Mouse (Mus musculus): Measurements from ENCODE around the gene Olfr180. TPM values are rescaled to one million over a fixed set of nuclear protein-coding genes. Genes with fewer than 3 reads are reported as not detected.

Gene Olfr180
- not detected for polyA plus RNA-seq (2014; fragmentation: Illumina TruSeq; extraction: RNeasy Lipid Tissue Mini Kit (QIAGEN cat#74804); ENCODE audit: low read depth, low replicate concordance)

GRCm38 (mm10) chr16:58929292-58929691, at the start of gene Olfr180:
Gene Olfr180 (minus strand): TSS chr16:58929392.

GRCm38 (mm10) chr16:58928655-58929054, 537 bp downstream of the Olfr180 start, which contains the start of gene Olfr181:
Gene Olfr181 (minus strand): TSS chr16:58928755.

DNA sequence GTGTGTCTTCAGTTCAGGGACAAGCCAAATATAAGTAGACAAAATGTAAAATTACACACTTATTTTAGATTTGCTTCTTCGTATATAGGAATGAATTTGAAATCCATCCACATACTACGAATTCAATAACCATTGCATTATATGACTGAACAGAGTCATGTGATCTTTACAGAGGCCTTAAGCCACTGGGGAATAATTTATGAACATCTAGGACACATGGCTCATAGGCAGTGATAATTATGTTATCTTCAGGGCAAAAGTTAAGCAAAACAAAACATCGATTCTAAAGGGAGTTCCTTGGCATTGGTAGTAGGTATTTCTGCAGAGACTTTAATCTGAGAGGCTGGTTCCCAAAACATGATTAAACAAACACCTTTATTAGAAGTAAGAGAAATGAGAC, 37.2 kb downstream of the Olfr180 start, which contains the start of gene Olfr178:
Gene Olfr178 (minus strand): TSS at position 101 of the 400 bp plus-strand sequence.

DNA sequence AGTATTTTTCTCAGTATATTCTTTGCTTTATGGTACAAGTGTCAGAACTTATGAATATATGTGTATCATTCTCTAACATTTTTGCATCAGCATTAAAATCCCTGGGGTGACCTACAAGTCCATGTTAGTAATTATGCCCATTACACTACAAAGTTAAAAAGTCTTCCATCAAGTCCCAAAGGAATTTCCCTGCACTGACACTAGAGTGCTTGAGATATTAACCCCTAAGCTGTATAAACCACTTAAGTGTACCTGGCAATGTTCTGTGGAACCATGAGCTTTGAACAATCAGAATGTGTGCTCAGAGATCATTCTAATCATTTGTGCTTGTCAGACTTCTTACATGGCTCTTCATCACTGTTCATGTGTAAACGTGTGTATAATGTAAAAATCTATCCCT, 54.5 kb downstream of the Olfr180 start, which contains the start of gene Olfr177:
Gene Olfr177 (minus strand): TSS at position 101 of the 400 bp plus-strand sequence.

Other genes starting within 250 kb of the Olfr180 start
- gene Gpr15, start 210.3 kb downstream of the Olfr180 start, polyA plus RNA-seq (2014; fragmentation: Illumina TruSeq; extraction: RNeasy Lipid Tissue Mini Kit (QIAGEN cat#74804); ENCODE audit: low read depth, low replicate concordance) = not detected
- gene Cldnd1, start 201.5 kb downstream of the Olfr180 start, polyA plus RNA-seq (2014; fragmentation: Illumina TruSeq; extraction: RNeasy Lipid Tissue Mini Kit (QIAGEN cat#74804); ENCODE audit: low read depth, low replicate concordance) = 36.8 TPM
- gene Olfr172, start 166.2 kb downstream of the Olfr180 start, polyA plus RNA-seq (2014; fragmentation: Illumina TruSeq; extraction: RNeasy Lipid Tissue Mini Kit (QIAGEN cat#74804); ENCODE audit: low read depth, low replicate concordance) = not detected
- not detected for gene Olfr173, start 129.1 kb downstream of the Olfr180 start, polyA plus RNA-seq (2014; fragmentation: Illumina TruSeq; extraction: RNeasy Lipid Tissue Mini Kit (QIAGEN cat#74804); ENCODE audit: low read depth, low replicate concordance)
- gene Olfr175-ps1, start 102.6 kb downstream of the Olfr180 start, polyA plus RNA-seq (2014; fragmentation: Illumina TruSeq; extraction: RNeasy Lipid Tissue Mini Kit (QIAGEN cat#74804); ENCODE audit: low read depth, low replicate concordance) = not detected
- gene Olfr177, start 54.6 kb downstream of the Olfr180 start, polyA plus RNA-seq (2014; fragmentation: Illumina TruSeq; extraction: RNeasy Lipid Tissue Mini Kit (QIAGEN cat#74804); ENCODE audit: low read depth, low replicate concordance) = not detected
- not detected for gene Olfr178, start 37.3 kb downstream of the Olfr180 start, polyA plus RNA-seq (2014; fragmentation: Illumina TruSeq; extraction: RNeasy Lipid Tissue Mini Kit (QIAGEN cat#74804); ENCODE audit: low read depth, low replicate concordance)
- gene Olfr181, start 637 bp downstream of the Olfr180 start, polyA plus RNA-seq (2014; fragmentation: Illumina TruSeq; extraction: RNeasy Lipid Tissue Mini Kit (QIAGEN cat#74804); ENCODE audit: low read depth, low replicate concordance) = not detected
- gene Olfr183, start 66.0 kb upstream of the Olfr180 start, polyA plus RNA-seq (2014; fragmentation: Illumina TruSeq; extraction: RNeasy Lipid Tissue Mini Kit (QIAGEN cat#74804); ENCODE audit: low read depth, low replicate concordance) = not detected
- not detected for gene Olfr186, start 100.9 kb upstream of the Olfr180 start, polyA plus RNA-seq (2014; fragmentation: Illumina TruSeq; extraction: RNeasy Lipid Tissue Mini Kit (QIAGEN cat#74804); ENCODE audit: low read depth, low replicate concordance)
- not detected for gene Olfr187, start 110.4 kb upstream of the Olfr180 start, polyA plus RNA-seq (2014; fragmentation: Illumina TruSeq; extraction: RNeasy Lipid Tissue Mini Kit (QIAGEN cat#74804); ENCODE audit: low read depth, low replicate concordance)
- gene Olfr190, start 148.6 kb upstream of the Olfr180 start, polyA plus RNA-seq (2014; fragmentation: Illumina TruSeq; extraction: RNeasy Lipid Tissue Mini Kit (QIAGEN cat#74804); ENCODE audit: low read depth, low replicate concordance) = not detected
- gene Olfr191, start 160.4 kb upstream of the Olfr180 start, polyA plus RNA-seq (2014; fragmentation: Illumina TruSeq; extraction: RNeasy Lipid Tissue Mini Kit (QIAGEN cat#74804); ENCODE audit: low read depth, low replicate concordance) = not detected
- gene Olfr193, start 182.5 kb upstream of the Olfr180 start, polyA plus RNA-seq (2014; fragmentation: Illumina TruSeq; extraction: RNeasy Lipid Tissue Mini Kit (QIAGEN cat#74804); ENCODE audit: low read depth, low replicate concordance) = not detected
- not detected for gene Olfr194, start 191.7 kb upstream of the Olfr180 start, polyA plus RNA-seq (2014; fragmentation: Illumina TruSeq; extraction: RNeasy Lipid Tissue Mini Kit (QIAGEN cat#74804); ENCODE audit: low read depth, low replicate concordance)
- not detected for gene Olfr195, start 217.7 kb upstream of the Olfr180 start, polyA plus RNA-seq (2014; fragmentation: Illumina TruSeq; extraction: RNeasy Lipid Tissue Mini Kit (QIAGEN cat#74804); ENCODE audit: low read depth, low replicate concordance)
- gene Olfr196, start 241.1 kb upstream of the Olfr180 start, polyA plus RNA-seq (2014; fragmentation: Illumina TruSeq; extraction: RNeasy Lipid Tissue Mini Kit (QIAGEN cat#74804); ENCODE audit: low read depth, low replicate concordance) = not detected

Measured in adipose tissue, adult 10 weeks (tissue).